ENCODE assay signal across 8 mouse cellular contexts in the genomic region with DNA sequence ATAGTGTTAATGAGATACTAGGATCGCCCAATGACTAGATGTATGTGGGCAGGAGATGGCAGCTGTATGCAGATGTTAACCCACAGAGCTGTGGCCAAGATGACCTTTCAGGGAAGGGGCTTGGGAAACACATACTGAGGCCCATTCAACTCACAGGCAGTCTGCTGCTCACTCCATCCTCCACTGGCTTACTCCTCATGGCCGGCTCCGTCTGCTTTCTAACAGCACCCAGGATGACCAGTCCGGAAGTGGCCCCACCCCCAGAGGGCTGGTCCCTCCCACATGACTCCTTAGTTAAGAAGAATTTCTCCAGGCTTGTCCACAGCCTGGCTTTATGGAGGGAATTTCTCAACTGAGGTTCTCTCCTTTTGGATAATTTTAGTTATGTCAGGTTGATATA.
DNase-seq lines count a peak whose midpoint lies in the region; ATAC-seq and TF ChIP-seq lines count a peak whose summit lies in the region.

No protein-coding gene starts in this region.

- no peak overlapping the region for H3K4me2 ChIP-seq in embryonic facial prominence, embryonic 12.5 days (replicated peaks)
- H3K4me2 ChIP-seq in heart, postnatal 0 days (ENCODE audit: low read depth, low read length) = no peak overlapping the region

- ATAC-seq in embryonic facial prominence, embryonic 12.5 days (ENCODE audit: insufficient number of reproducible peaks, insufficient read depth, low FRiP score, low TSS enrichment) = peak; percentile 52; the same call in 1 of the 2 replicates
- ATAC-seq in heart, postnatal 0 days (ENCODE audit: insufficient read depth, low read depth) = peak; percentile 42
- no peak for ATAC-seq in activated CD4-positive, CD25-positive, alpha-beta regulatory T cell, adult 4 months

- no peaks in the 10 kb centered on the region for H3K9me3 ChIP-seq in embryonic facial prominence, embryonic 12.5 days
- no peaks in the 10 kb centered on the region for H3K9me3 ChIP-seq in embryonic facial prominence, embryonic 10.5 days
- no peaks in the 10 kb centered on the region for H3K9me3 ChIP-seq in heart, postnatal 0 days (replicated peaks; ENCODE audit: control insufficient read depth, low read length)

- TF ChIP-seq CTCF in heart, postnatal 0 days (IDR thresholded peaks at IDR 0.05; ENCODE audit: low read depth) = no peak

- TF ChIP-seq EP300 in heart, postnatal 0 days (IDR thresholded peaks at IDR 0.05; ENCODE audit: low read depth) = no peak

- H3K27me3 ChIP-seq in embryonic facial prominence, embryonic 12.5 days = no peaks in the 10 kb centered on the region
- no peaks in the 10 kb centered on the region for H3K27me3 ChIP-seq in embryonic facial prominence, embryonic 10.5 days (replicated peaks; ENCODE audit: low read depth, poor library complexity, severe bottlenecking)
- no peaks in the 10 kb centered on the region for H3K27me3 ChIP-seq in heart, postnatal 0 days (ENCODE audit: control insufficient read depth, insufficient read depth, low read length)

- H3K4me3 ChIP-seq in embryonic facial prominence, embryonic 12.5 days = no peak overlapping the region
- H3K4me3 ChIP-seq in embryonic facial prominence, embryonic 10.5 days = no peak overlapping the region
- H3K4me3 ChIP-seq in heart, postnatal 0 days (ENCODE audit: low read depth, low read length) = no peak overlapping the region

- peak overlapping the region; percentile 54; the same call in 1 of the 2 replicates for H3K27ac ChIP-seq in embryonic facial prominence, embryonic 12.5 days
- no peak overlapping the region for H3K27ac ChIP-seq in embryonic facial prominence, embryonic 10.5 days (replicated peaks)
- H3K27ac ChIP-seq in heart, postnatal 0 days (ENCODE audit: low read depth) = peak overlapping the region; percentile 64

- H3K9ac ChIP-seq in embryonic facial prominence, embryonic 12.5 days = no peak overlapping the region
- H3K9ac ChIP-seq in heart, postnatal 0 days (replicated peaks; ENCODE audit: low read depth, low read length) = no peak overlapping the region

- WGBS in embryonic facial prominence, embryonic 12.5 days = 89% methylated on average over 4 of the region's 4 CpGs
- WGBS in embryonic facial prominence, embryonic 10.5 days = 89% methylated on average over 4 of the region's 4 CpGs
- WGBS in heart, postnatal 0 days = 75% methylated on average over 4 of the region's 4 CpGs

- no peaks in the 10 kb centered on the region for H3K36me3 ChIP-seq in embryonic facial prominence, embryonic 12.5 days
- H3K36me3 ChIP-seq in embryonic facial prominence, embryonic 10.5 days (replicated peaks) = no peaks in the 10 kb centered on the region
- no peaks in the 10 kb centered on the region for H3K36me3 ChIP-seq in heart, postnatal 0 days (replicated peaks; ENCODE audit: control insufficient read depth, insufficient read depth, low read length)

- no peak for DNase-seq in embryonic facial prominence, embryonic 10.5 days (ENCODE audit: low spot score)
- DNase-seq in 3134 (ENCODE audit: extremely low read depth, insufficient read length, low spot score) = peak; percentile 47
- no peak for DNase-seq in heart, postnatal 0 days (ENCODE audit: low spot score)
- peak; percentile 21 to 53 for DNase-seq in kidney, postnatal 36 days
- DNase-seq in retina, embryonic 14.5 days (ENCODE audit: low spot score) = no peak
- no peak for DNase-seq in cerebellum, adult 18-20 months

- H3K4me1 ChIP-seq in embryonic facial prominence, embryonic 12.5 days = 0 out of 2 replicates have a peak, but pooled peaks cover 3% of the 10 kb centered on the region
- no peaks in the 10 kb centered on the region for H3K4me1 ChIP-seq in embryonic facial prominence, embryonic 10.5 days
- H3K4me1 ChIP-seq in heart, postnatal 0 days (ENCODE audit: control insufficient read depth, insufficient read depth) = no peaks in the 10 kb centered on the region

Comparison
In these comparisons a context has a peak if more than half of its experiments do, and no peak if none do; other contexts are left out.
1. DNase-seq: peak in 3134 (single experiment) and kidney, postnatal 36 days (2 of 2); none in embryonic facial prominence, embryonic 10.5 days (single experiment), heart, postnatal 0 days (single experiment), retina, embryonic 14.5 days (single experiment) and cerebellum, adult 18-20 months (0 of 2).